Mouse (Mus musculus) CD4-positive, CD25-positive, alpha-beta regulatory T cell, adult 2 months (primary cell): Measurements from ENCODE around the gene Gm16451.
"Not testable (repeated sequence)": the region's sequence is repeated elsewhere in the genome, so short reads cannot be mapped to it uniquely, and the experiment has no call there.

Experiments used
- DNase-seq: peaks from one replicate; pipeline ENCODE4 v3.0.0-alpha.2; 2012; ENCODE audit warnings: low read depth, low spot score

The Gm16451 gene

DNA sequence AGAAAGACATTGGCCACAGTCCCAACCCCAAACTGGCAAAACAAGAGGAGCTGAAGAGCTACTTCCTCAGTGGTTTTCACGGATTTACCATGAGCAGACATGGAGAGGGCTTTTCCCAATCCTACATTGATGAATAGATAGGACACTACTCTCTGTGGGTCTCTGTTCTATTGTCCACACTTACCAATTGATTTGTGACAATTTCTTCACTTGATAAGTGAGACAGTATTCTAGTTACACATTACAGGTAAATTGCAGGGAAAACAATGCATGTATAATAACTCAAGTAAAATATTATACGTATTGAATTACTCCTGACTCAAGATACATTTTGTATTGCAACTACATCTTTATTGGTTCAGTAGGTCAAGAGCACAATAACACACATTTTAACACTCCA is at the start of gene Gm16451:
Gene Gm16451, minus strand, starts transcription at position 101 of the 400 bp plus-strand sequence.
- not testable (repeated sequence) for DNase-seq

GRCm38 (mm10) chr7:22163935-22164334 is 45.9 kb upstream of the Gm16451 start, which contains the start of gene Vmn1r142:
Gene Vmn1r142 (minus strand): TSS chr7:22164035.
- not testable (repeated sequence) for DNase-seq

DNA sequence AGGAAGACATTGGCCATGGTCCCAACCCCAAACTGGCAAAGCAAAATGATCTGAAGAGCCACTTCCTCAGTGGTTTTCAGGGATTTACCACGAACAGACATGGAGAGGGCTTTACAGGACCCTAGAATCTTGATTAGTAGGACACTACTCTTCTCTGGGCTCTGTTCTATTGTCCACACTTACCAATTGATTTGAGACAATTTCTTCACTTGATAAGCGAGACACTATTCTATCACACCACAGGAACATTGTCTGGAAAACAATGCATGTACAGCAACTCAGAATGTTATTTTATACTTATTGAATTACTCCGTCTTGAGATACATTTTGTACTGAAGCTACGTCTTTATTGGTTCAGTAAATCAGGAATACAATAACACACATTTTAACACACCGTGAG is 16.6 kb upstream of the Gm16451 start, which contains the start of gene Gm10666:
Gene Gm10666, minus strand, starts transcription at position 101 of the 400 bp plus-strand sequence.
- DNase-seq, result not testable (repeated sequence)

- not testable (repeated sequence) for DNase-seq
Measured at GRCm38 (mm10) chr7:22068757-22069156, 49.3 kb downstream of the Gm16451 start, which contains the start of gene Vmn1r139. Gene Vmn1r139 (plus strand): TSS chr7:22069057.
